Mouse (Mus musculus) gastrocnemius, postnatal 36 days (tissue): ENCODE results near the gene Ntng2. TPM values are rescaled to one million over a fixed set of nuclear protein-coding genes. Genes with fewer than 3 reads are reported as not detected.

Experiments
- DNase-seq, 2 experiments: peaks; one replicate each; pipeline ENCODE4 v3.0.0; 2022
- intact Hi-C: fragments of 180-260 bp; cut with DNase I; formaldehyde crosslinking; loops from one replicate; pipeline ENCODE4 v1.15.1; 2025
- total RNA-seq, 2 experiments: library from RNA; stranded (reverse); gene quantifications; 2 replicates each; pipeline ENCODE4 v1.2.3; 2021

Ntng2 gene
- total RNA-seq, 2 experiments from 2014 or later, result 36.0 to 37.7 TPM

GRCm38 (mm10) chr2:29245341-29245779, 7.4 kb downstream of the Ntng2 start:
- intact Hi-C loops, result loop anchor here (5.0 kb wide), 1 partner anchor 102 kb away; the partner anchor contains the start of gene Med27
- peak in 1 of 2 experiments; percentile 46 for DNase-seq

DNA sequence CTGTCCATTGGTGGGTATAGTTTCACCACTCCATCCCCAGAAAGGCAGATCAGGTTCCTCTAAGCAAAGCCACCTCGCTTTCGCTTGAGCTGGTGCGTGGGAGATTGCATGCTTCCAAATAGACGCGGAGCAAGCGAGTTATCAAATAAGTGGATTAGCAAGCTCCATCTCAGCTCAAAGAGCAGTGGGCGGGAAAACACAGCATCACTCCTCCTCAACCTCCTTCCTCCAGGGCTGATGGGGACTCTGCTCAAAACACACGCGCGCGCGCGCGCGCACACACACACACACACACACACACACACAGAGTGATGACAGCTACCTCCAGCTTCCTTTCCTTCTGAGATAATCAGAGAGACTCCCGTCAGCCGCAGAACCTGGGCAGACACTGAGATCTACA, 13.5 kb downstream of the Ntng2 start:
- intact Hi-C loops, result no loop called here
- no peak for DNase-seq

DNA sequence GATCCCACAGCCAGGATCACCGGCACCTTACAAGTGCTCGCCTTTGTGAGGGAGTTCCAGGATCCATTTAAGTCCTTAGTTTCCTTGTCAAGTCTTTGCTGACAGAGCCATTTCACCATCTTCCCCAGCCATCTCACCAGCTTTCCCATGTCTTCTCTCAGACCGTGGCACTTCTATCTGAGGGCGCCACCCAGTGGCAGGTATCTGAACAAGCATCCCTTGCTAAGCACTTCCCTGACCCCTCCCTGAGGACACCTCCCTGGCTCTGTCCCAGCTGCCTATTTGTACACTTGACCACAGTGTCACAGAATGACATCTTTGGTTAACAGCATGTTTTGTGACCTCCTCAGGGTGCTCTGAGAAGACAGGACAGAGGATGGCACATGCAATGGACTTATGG, 15.2 kb downstream of the Ntng2 start:
- peak; percentile 65 to 73 for DNase-seq
- intact Hi-C loops, result loop anchor here (2.0 kb wide), 1 partner anchor 19 kb away; no protein-coding TSS in a partner anchor

GRCm38 (mm10) chr2:29235811-29236210, 17.0 kb downstream of the Ntng2 start:
- intact Hi-C loops, result loop anchor here (2.0 kb wide), 1 partner anchor 17 kb away; no protein-coding TSS in a partner anchor
- DNase-seq, result no peak

- intact Hi-C loops, result no loop called here
- DNase-seq, result no peak
Observed at GRCm38 (mm10) chr2:29235026-29235425, 17.8 kb downstream of the Ntng2 start.

DNA sequence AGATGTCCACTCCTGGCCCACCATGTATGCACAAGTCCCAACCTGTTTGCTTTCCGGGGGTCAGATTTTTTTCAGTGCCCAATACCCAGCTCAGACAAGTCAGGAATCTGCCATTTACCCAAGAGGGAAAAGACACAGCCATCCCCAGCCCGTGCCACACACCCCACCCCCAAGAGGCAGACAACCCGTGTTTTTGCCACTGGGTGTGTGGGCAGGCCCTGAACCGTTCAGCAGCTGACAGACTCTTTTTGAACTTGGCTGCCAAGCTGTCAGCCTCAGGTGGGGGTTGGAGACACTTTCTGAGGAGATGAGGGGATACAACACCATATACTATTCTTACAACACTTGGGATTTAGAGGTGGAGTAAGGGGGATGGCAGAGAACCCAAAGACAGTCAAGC, 18.8 kb downstream of the Ntng2 start:
- intact Hi-C loops, result no loop called here
- no peak for DNase-seq

DNA sequence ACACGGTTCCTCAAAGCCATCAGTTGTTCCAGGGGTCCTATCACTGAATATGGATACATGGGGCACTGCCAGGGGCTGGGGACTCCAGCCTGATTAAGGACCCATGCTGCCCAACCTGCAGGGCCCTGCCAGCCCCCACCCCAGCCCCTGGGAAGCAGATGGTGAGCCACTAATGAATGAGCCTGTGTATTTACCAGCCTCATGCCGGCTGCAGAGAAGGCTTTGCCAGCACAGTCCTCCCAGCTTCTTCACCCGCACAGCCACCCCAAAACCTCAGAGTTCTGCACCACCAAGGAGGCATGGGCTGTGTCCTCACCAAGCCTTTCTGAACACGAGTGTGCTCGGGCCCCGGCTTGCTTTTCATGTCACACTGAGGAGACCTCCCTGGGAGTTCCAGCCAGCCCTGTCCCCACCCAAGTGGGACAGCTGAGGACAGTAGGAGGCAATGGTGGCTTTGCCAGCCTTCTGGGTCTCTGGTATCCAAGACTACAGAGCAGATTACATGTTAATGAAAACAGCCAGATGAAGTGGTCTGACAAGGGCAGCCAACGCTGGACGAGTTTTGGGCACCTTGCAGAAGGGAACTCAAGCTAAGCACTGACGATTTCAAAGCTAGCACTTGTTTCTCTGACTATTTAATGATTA, 22.5 kb downstream of the Ntng2 start:
- intact Hi-C loops, result no loop called here
- no peak for DNase-seq

GRCm38 (mm10) chr2:29226671-29227070, 26.1 kb downstream of the Ntng2 start:
- intact Hi-C loops, result no loop called here

DNA sequence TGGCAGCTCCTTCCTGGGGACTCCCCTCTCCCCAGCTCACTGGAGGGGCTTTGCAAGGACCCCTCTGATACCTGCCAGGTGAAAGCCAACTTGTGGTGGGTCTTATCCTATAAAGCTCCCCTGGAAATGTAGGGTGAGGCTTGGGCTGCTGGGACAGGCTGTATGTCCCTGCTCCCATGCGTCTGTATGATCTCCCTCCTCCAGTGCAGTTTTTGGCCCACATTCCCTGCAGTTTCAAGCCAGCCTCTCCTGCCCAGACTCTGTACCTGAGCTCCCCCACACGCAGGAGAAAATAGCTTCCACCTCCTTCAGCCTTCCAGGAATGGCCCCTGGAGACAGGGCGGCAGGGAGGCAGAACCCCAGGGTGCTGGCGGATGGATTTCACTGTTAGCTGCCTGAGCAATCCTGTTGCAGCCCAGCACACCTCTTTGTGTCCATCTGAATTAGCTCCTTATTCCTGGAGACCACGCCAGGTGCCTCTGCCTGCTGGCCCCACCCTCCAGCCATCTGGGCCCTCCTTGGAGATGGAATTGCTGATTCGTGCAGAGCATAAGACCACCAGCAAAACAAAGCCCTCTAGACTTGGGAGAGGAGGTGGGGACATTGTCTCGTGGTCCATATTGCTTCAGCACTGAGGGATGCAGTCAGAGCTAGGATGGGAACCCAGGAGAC, 29.1 kb downstream of the Ntng2 start:
- DNase-seq, result no peak
- intact Hi-C loops, result no loop called here

More at GRCm38 (mm10) chr2:29226671-29227070, 26.1 kb downstream of the Ntng2 start:
- DNase-seq, result no peak

DNA sequence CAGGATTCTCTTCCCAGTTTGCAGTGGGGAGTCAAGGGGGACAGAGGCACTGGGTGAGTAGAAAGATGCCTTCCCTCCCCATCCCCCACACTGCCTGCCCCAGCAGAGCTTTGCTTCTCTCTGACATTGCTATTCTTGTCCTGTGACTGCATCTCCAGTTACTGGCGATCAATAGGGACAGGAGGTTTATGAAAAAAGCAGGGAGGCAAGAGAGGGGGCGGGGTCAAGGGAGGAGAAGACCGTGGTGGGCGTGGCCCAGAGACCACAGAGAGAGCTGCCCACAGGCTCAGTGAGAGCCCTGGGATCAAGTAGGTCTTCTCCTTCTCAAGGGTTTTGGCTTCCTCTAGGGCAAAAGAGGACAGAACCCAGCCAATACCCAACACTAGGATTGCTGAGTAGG, 30.5 kb downstream of the Ntng2 start:
- DNase-seq, result peak in 1 of 2 experiments; percentile 27
- intact Hi-C loops, result no loop called here

- intact Hi-C loops, result loop anchor here (2.0 to 5.0 kb wide), 2 partner anchors 18 to 198 kb away; no protein-coding TSS in a partner anchor
- DNase-seq, result no peak
Observed at GRCm38 (mm10) chr2:29218831-29219230, 34.0 kb downstream of the Ntng2 start.

DNA sequence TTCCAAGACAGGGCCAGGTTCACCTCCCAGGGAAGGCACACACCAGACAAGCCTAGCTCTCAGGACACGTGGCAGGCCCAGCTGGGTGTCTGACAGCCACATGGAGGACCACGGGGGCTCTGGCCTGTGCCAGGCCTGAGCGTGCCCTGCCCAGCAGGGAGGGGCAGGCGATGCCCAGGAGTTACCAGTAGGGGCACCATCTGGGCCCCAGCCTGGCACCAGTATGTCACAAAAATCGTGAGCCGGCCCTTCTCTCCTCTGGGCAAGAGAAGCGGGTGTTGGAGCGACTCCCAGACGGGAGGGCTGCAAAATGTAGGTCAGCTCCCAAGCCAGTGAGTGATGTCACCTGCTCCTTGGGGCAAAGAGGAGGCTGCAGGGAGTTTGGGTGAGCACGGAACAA, 34.9 kb downstream of the Ntng2 start:
- peak; percentile 69 to 77 for DNase-seq
- intact Hi-C loops, result loop anchor here (2.0 to 5.0 kb wide), 2 partner anchors 19 to 199 kb away; no protein-coding TSS in a partner anchor

GRCm38 (mm10) chr2:29217042-29217441, 35.8 kb downstream of the Ntng2 start:
- DNase-seq, result no peak
- intact Hi-C loops, result loop anchor here (5.0 kb wide), 1 partner anchor 200 kb away; no protein-coding TSS in a partner anchor

- DNase-seq, result peak; percentile 66 to 76
- intact Hi-C loops, result loop anchor here (5.0 kb wide), 1 partner anchor 201 kb away; no protein-coding TSS in a partner anchor
Observed at GRCm38 (mm10) chr2:29216286-29217012, 36.4 kb downstream of the Ntng2 start.

DNA sequence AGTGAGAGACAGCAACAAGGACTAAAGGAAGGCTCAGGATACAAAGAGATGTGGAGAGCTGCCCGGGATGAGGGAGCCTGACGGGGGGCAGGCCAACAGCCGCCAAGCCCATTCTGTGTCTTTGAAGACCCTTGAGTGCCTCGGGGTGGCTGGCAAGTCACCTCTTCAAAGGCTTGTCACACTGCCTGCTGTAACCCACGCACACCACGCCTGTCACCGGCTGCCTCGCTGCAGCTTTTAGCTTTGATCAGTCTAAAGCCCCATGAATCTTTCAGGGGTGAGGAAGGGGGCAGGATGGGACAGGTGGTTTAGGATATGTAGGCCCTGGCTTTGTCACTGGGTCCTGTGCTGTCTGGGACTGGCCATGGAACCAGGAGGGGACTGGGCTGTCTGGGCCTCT, 46.6 kb downstream of the Ntng2 start:
- intact Hi-C loops, result no loop called here
- no peak for DNase-seq

DNA sequence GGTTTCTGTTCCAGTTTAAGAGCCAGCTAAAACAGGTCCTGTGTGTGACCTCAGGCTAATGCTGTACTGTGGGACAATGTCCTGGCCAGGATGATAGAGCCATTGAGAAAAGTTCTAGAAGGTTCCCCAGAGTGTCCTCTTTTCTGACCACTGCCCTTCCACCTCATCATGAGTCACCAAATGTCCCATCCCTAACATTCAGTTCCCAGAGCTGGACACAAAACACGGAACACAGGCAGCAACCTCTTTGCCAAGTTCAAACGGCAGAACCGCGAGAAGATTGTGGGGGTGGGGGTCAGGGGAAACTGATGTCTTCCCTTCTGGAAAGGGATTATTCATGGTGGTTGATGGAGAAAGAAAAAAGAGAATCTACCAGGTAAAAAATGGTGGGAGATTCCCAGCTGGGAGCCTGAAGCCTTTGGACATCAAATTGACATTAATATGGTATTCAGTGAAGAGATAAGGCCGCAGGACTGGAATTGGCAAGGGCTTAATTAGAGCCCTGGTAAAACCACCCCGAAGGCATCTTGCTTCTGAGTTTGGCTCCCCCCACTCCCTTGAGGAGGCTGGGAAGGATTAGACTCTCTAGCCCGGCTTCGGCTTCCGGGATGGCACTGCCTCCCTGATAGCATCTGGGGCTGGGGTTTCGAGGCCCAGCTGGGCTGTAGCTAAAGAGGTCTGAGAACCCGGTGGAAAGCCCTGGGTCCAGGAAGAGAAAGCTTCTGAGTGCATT, 51.4 kb downstream of the Ntng2 start:
- no peak for DNase-seq
- intact Hi-C loops, result loop anchor here (5.0 kb wide), 1 partner anchor 41 kb away; no protein-coding TSS in a partner anchor

DNA sequence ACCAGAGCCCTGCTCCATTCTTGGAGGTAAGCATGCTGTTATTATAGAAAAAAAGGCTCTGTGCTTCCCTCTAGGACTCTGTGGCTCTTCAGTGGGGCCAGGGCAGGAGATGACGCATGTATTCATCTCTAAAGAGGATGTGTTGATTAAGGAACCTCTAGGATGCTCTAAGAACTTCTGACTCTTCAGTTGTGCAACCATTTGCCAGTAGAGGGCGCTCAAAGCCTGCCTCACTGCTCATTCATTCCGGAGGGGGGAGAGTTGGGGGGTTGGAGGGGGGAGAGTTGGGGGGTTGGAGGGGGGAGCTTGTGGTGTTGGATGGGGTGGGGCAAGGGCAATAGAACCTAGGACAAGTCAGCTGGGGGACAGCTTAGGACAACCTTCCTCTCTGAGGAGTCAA, 52.9 kb downstream of the Ntng2 start:
- intact Hi-C loops, result loop anchor here (1.0 to 5.0 kb wide), 2 partner anchors 42 to 354 kb away; no protein-coding TSS in a partner anchor
- peak in 1 of 2 experiments; percentile 36 for DNase-seq

DNA sequence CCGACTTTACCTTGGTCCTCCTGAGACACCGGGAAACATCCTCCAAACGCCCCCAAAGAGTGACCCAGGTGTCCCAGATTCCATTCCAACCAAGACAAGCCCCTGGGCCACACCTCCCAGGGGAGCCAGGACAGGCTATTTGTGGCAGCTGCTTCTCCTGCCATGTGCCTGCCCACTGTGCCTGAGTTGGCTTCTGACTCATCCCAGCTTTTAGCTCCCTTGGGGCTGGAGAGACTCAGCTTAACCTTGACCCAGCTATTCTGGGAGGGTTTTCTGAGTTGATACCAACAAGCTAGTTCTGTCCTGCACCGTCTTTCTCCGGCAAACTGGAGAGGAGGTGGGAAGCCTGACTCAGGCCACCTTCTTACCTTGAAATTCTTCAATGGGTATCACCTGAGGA, 54.4 kb downstream of the Ntng2 start:
- intact Hi-C loops, result no loop called here
- no peak for DNase-seq

DNA sequence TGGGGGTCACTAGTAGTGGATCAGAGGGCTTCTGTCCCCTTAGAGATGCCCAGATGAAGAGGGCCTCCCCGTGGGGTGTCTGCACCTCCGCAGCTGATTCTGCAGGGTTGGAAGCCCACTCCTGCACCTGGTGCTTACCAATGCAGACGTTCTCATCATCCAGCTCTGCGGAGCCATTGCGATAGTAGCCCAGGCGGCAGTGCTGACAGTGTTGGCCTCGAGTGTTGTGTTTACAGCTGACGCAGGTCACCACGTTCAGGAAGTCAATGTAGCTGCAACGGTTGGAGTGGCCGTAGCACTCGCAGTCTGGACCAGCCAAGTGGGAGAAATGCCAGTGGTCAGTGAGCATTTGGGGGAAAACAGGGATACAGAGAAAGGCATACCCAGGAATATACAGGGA, 56.0 kb downstream of the Ntng2 start:
- intact Hi-C loops, result no loop called here
- peak in 1 of 2 experiments; percentile 10 for DNase-seq
